Mouse (Mus musculus): Measurements from ENCODE around the gene Il2rb.

DNA sequence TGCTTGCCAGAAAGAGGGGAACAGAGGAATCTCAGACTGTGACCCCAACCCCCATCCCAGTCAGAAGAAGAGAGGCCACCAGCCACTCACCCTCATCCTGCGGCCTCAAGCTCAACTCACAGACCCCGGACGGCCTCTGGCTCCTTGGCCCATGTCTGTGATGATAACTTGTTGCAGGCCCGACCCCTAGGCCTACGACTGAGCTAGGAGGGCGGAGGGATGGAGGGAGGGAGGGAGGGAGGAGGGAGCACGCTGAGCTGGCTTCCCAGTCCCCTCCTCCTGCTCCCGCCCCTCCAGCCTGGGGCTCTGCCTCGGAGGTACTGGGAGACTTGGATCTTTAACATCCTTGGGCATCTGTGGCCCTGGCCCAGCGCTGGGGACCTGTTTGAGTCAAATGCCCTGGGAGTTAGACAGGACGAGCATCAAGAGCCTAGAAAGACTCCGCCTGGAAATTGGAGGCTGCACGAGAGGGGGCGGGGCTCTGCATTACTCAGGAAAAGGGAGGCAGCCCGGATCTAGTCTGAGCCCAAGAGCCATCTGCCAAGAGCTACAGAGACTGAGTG is 34.4 kb upstream of the Il2rb start:
- TF ChIP-seq CTCF (IDR thresholded peaks at IDR 0.05; ENCODE audit: insufficient read depth, low read length) (no peak), POLR2A (IDR thresholded peaks at IDR 0.05; ENCODE audit: borderline replicate concordance, extremely low read depth, low read depth, low read length) (peak; percentile 64; the same call in 1 of the 2 replicates)

Data from lung, adult 2 months (tissue).